Mouse (Mus musculus): ENCODE data around the gene Spon2.

Spon2 gene

DNA sequence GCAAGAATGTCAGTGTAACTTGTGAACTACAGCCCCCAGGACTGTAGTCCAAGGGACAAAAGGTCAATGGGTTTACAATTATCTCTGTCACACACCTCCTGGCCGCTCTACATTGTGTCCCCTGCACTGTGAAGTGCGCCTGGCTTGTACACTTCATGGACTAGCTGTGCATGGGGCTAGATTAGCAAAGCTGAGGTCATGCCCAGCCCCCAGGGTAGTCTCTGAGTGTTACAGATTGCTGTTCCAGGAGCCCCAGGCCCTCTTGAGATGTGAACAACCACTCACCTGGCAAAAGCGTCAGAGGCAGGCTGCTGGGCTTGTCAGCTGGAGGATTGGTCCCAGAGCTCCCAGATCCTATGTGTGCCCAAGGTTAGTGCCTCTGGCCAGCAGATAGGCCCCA is 592 bp downstream of the Spon2 start:
- DNase-seq (ENCODE audit: low read depth, low spot score) = no peak

DNA sequence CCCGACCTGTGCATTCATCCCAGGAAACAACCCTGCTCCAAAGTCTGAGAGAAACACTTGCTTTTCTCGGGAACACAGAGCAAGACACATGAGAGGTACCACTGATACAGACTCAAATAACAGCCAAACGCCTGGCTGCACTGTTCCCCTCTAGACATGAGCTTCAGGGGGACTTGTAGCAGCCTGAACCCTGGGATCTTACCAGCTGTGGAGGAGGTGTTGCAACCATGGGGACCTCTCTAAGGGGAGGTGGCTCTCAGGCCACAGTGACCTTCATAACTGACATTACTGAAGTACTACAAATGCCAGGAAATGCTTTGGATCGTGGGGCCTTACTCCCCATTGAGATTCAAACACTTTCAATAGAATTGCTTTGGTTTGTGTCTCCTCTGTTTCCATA is 3.5 kb downstream of the Spon2 start:
- DNase-seq (ENCODE audit: low read depth, low spot score) = no peak

DNA sequence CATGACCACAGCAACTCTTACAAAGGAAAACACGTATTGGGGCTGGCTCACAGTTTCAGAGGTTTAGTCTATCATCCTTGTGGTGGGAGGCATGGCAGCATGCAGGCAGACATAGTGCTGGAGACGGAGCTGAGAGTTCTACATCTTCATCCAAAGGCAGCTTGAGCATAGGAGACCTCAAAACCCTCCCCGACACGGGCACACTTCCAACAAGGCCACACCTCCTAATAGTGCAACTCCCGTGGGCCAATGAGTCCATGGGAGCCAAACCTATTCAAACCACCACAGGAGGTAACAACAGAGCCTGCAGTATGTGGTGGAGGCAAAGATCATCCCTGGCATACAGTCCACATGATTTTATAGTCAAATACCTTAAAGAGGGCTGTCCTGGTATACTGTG is 7.0 kb downstream of the Spon2 start:
- DNase-seq (ENCODE audit: low read depth, low spot score) = no peak

DNA sequence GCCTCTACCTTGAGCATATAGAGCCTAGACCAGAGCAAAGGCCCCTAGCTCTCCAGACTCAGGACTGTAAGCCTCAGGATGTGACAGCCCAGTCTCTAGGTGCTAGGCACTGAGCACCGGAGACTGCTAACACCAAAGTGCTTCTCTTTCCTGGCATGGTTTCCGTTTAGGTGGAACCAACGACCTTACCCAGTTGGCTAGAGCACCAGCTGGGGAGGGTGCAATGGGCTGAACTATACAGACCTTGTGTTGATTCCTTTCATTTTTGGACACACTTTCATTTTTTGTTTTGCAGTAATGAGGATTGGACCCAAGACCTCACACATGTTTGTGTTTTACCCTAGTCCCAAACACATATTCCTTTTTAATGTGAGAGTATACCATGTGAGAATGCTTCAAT is 7.7 kb downstream of the Spon2 start:
- no peak for DNase-seq (ENCODE audit: low read depth, low spot score)

DNA sequence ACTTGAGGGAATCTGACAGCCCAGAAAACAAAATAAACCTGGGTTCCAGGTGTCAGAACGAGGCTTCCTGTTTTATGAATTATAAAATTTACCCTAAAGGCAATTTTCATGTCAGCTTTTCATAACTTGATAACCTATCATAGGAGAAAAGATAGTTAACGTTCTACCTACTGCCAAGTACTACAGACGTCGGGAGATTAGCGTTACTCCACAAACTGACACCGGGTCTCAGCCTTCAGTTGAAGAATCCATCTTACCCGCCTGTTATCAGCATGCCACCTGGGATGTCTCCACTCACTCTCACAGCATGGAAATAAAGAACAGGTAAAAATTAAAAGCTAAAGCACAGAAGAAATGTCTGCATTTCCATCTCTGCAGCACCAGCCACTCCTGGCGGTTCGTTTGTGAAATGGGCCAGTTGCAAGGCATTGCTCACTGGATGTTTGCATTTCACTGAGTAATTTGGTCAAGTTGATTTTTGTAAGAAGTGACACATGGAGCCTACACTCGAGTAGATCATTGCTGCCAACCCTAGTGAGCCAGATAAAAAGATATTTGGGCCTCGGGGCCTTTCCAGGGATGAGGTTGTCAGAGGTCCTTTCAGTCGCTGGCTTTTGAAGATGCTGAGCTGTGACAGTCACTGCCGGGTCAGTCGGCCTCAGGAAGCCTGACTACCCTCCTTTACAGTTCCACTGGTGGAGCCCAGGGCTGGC is 9.6 kb downstream of the Spon2 start:
- DNase-seq (ENCODE audit: low read depth, low spot score) = no peak

DNA sequence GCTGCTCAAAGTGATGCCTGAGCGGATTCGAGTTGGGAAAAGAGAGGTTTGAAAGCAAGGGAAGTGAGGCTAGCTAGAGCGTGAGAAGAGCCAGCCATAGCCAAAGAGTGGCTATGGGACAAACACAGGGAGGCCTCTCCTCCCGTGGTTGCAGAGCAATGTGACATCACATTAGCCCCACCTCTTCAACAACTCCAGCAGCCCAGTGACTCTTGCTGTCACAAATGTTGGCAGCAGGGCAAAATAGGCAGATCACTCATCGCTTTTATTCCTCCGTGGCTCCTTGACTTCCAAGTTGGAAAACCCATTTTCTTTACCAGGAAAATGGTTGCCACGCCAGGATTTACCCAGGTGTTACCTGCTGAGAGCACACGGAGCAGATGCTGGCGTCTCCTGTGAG is 11.1 kb downstream of the Spon2 start:
- DNase-seq (ENCODE audit: low read depth, low spot score) = no peak

DNA sequence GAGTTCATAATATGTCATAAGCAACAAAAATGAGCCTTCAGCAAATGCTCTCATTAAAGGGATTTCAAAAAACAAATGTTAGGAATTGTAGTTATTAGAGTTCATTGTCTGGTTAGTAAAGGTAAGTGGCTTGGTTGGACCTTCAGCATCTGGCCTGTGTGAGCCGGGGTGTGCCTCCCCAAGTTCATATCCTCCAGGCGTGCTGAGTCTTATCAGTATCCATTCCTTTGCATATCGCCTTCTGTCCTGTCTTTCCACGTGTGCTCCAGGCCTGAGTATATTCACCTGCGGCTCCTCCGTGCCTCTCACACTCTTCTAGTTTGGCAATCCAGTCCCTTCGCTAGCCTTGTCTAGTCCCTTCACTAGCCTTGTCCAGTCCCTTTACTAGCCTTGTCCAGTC is 11.9 kb downstream of the Spon2 start:
- no peak for DNase-seq (ENCODE audit: low read depth, low spot score)

DNA sequence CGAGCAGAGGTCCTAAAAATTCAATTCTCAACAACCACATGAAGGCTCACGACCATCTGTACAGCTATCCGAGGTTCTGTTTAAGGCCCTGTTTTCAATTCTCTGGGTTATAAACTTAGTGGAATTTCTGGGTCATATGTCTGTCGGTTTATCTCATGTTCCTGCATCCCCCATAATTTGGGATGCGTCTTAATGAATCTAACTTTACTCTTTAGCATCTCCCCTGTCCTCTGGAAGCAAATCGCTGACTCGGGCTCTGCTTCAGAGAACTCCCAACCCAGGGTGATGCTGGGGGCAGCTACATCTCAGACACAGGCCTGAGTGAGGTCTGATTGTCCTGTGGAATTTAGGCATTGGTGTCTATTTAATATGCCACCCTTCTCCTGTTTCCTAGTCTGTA is 14.0 kb downstream of the Spon2 start:
- DNase-seq (ENCODE audit: low read depth, low spot score) = no peak

DNA sequence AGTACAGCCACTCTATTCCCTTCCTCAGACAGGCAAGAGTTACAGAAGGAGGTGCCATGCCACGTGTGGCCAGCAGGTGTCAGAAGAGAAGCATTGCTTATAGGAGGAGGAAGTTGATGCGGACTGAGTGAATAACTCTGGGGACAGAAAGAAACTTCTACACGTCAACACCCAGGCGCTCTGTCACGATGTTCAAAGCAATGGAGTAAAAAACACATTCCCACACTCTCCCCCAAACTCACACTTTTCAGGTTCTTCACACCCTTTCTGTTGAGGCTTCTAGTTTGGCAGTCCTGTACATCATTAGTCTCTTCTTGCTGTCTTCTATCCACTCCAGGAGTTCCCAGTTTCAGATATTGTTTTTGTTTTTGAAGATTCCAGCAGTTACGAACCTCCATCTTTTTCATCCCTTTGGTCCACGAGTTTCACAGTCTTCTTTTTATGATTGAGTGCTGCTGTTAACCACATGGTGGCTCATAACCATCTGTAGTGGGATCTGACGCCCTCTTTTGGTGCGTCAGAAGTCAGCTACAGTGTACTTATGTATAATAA is 14.5 kb downstream of the Spon2 start:
- peak; percentile 78 for DNase-seq (ENCODE audit: low read depth, low spot score)

DNA sequence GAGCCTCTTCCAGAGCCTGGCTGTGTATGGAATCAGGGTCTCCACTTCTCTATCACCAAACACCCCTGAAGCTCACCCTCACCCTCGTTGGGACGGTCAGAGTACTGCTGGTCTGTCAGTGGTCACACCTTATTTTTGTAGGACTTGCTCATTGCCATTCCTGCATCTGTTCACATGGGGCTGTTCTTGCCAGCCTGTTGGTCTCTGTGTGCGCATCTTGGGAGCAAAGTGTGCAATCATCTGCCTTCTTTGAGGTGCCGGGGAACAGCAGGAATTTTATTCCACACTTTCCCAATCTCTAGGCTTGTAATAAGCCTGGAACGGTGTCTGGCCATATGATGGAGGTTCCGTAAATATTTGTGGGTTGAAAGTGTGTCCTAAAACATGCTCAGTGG is 15.1 kb downstream of the Spon2 start:
- no peak for DNase-seq (ENCODE audit: low read depth, low spot score)

DNA sequence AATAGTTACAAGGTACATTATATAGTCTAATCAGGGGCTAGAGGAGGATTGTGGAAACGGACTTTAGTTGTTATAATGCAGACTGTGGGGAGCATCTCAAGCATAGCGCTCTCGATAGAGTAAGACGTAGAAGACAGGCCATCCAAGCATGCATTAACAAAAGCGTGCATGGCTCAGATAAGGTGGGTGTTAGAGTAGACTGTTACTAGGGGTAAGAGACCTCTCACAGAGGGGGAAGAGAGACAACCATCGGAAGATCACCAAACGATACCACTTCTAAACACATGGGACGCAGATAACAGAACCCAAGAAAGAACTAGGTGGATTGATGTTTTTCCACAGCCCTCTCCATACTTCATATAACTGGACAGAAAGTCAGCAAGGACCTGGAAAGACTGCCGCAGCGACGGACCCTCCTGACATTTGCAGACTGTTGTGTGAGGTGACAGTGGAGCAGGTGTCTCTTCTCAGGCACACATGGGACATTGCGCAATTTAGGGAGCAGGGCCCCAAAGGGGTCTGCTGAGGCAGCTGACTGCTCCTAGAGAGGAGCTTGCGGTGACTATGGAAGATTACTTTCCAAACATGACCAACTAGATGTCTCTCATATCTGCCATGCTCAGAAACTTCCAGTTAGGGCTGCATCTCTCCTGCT is 15.6 kb downstream of the Spon2 start:
- no peak for DNase-seq (ENCODE audit: low read depth, low spot score)

DNA sequence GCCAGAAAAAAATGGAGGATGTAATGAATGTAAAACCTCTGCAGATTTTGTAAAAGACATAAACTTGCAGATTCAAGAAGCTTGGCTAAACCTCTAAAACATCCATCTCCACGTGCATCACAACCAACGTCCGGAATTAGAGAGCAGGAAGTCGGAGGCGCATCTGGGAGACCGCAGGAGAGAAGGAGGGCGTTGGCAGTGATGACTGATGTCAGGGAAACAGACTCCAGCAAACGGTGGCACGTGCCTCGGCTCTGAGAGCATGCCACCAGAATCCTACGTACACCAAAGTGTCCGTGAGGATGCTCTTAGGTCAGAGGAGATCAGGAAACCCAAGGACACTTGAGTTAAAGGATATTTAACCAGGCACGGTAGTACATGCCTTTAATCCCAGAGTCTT is 16.6 kb downstream of the Spon2 start:
- no peak for DNase-seq (ENCODE audit: low read depth, low spot score)

DNA sequence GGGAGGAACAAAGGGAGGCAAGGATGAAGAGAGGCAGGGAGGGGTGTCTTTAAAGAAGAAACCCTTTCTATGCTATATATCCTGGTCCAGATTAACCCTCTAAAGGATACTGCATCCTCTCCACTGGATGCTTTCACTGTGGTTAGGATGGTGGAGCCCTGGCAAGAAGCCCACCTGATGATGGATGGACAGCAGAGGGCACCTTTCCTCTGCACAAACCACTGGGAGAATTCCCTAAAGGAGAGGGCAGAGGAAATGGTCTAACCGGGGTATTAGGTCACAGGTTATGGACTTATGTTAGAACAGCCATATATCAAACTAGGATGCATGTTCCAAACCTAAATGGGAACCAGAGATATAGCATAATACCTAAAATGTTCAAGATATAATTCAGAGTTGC is 18.2 kb downstream of the Spon2 start:
- no peak for DNase-seq (ENCODE audit: low read depth, low spot score)

DNA sequence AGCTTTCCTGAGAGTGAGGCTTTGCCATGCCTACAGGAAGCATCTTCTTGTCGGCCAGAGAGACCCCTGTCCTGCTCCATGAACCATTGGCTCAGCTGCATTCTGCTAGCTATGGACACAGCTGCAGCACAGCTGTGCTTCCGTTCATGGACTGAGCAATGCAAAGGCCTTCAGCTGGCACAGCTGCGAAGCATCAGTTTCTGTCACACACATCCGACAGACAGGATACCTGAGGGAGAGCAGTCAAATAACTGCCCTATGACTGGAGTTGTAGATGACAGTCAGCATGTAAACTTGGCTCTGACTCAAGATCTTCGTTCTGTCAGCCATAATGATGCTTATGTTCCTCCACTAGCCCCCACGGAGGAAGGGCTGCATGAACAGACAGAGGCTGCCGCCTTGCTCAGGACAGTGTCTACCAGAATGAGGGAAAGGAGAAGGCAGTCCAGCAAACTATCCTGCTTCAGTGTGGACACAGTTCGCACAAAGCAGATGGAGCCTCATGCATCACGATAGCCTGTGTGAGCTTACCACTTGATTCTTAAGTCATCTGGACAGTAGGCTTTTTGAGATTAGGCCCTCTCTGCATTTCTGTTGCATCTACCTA is 22.9 kb downstream of the Spon2 start:
- DNase-seq (ENCODE audit: low read depth, low spot score) = no peak

DNA sequence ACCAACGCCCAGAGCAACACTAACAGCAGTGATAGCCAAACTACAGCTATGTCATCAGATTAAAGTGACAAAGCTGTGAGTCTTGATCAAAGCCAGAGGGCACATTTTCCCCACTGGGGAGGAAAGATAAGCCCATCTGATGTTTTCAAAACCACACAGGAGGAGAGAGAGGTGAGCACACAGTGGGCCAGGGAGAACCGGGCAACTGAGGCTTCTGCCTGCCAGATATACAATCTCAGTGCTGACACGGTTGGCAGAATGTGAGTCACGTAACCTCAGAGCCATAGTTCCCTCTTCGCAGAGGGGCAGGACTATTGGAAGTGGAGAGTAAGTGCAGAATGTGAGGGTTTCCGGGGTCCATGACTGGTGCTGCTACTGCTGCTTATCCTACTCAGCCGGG is 24.7 kb downstream of the Spon2 start:
- DNase-seq (ENCODE audit: low read depth, low spot score) = no peak
